Mouse (Mus musculus) urinary bladder, postnatal 4 days (tissue): ENCODE measurements around the gene Dnajc21.
"Not testable (repeated sequence)": the region's sequence is repeated elsewhere in the genome, so short reads cannot be mapped to it uniquely, and the experiment has no call there.

Source experiments
- DNase-seq, 2 experiments: peaks; one replicate each; pipeline ENCODE4 v3.0.0; 2021 to 2022; ENCODE audit warnings: low spot score in 2 of 2

Gene Dnajc21

GRCm38 (mm10) chr15:10470151-10470831, at the start of gene Dnajc21:
Dnajc21 (minus strand) TSS chr15:10470516.
- DNase-seq = peak; percentile 74 to 86

- no peak for DNase-seq
Measured at GRCm38 (mm10) chr15:10515166-10515565, 44.9 kb upstream of the Dnajc21 start.

- peak in 1 of 2 experiments; percentile 22 for DNase-seq
Measured at GRCm38 (mm10) chr15:10506099-10506498, 35.8 kb upstream of the Dnajc21 start.

GRCm38 (mm10) chr15:10500838-10501719, 30.8 kb upstream of the Dnajc21 start:
- peak; percentile 36 to 62 for DNase-seq

GRCm38 (mm10) chr15:10500035-10500434, 29.7 kb upstream of the Dnajc21 start:
- DNase-seq = no peak

- DNase-seq = no peak
Measured at GRCm38 (mm10) chr15:10499593-10499992, 29.3 kb upstream of the Dnajc21 start.

GRCm38 (mm10) chr15:10496696-10497095, 26.4 kb upstream of the Dnajc21 start:
- not testable (repeated sequence) for DNase-seq

GRCm38 (mm10) chr15:10495944-10496343, 25.6 kb upstream of the Dnajc21 start:
- no peak for DNase-seq

- DNase-seq = no peak
Measured at GRCm38 (mm10) chr15:10490101-10490500, 19.8 kb upstream of the Dnajc21 start.

GRCm38 (mm10) chr15:10487246-10487645, 16.9 kb upstream of the Dnajc21 start:
- no peak for DNase-seq

GRCm38 (mm10) chr15:10486365-10486839, 16.1 kb upstream of the Dnajc21 start:
- DNase-seq = no peak

GRCm38 (mm10) chr15:10485484-10486364, 15.4 kb upstream of the Dnajc21 start, which contains the start of the genes Brix1 and Rad1:
Brix1 (minus strand) TSS chr15:10485947.
Rad1 (plus strand) TSS chr15:10486018.
- DNase-seq = peak; percentile 88 to 89

GRCm38 (mm10) chr15:10470941-10471340, 625 bp upstream of the Dnajc21 start:
- no peak for DNase-seq

- peak in 1 of 2 experiments; percentile 60 for DNase-seq
Measured at GRCm38 (mm10) chr15:10469641-10470150, 620 bp downstream of the Dnajc21 start.

GRCm38 (mm10) chr15:10468761-10469160, 1.6 kb downstream of the Dnajc21 start:
- DNase-seq = no peak

GRCm38 (mm10) chr15:10464678-10465077, 5.6 kb downstream of the Dnajc21 start:
- DNase-seq = no peak

GRCm38 (mm10) chr15:10463555-10463954, 6.8 kb downstream of the Dnajc21 start:
- DNase-seq = no peak

- DNase-seq = no peak
Measured at GRCm38 (mm10) chr15:10460986-10461385, 9.3 kb downstream of the Dnajc21 start.

GRCm38 (mm10) chr15:10447102-10447501, 23.2 kb downstream of the Dnajc21 start:
- no peak for DNase-seq

GRCm38 (mm10) chr15:10442275-10442674, 28.0 kb downstream of the Dnajc21 start:
- no peak for DNase-seq

GRCm38 (mm10) chr15:10441493-10441892, 28.8 kb downstream of the Dnajc21 start:
- no peak for DNase-seq
